Mouse (Mus musculus) brain, adult 2 months (tissue): ENCODE data around the gene Plk2.
"Not testable (repeated sequence)": the region's sequence is repeated elsewhere in the genome, so short reads cannot be mapped to it uniquely, and the experiment has no call there.

Source experiments
- DNase-seq: peaks from one replicate; pipeline ENCODE4 v3.0.0; 2011; ENCODE audit warnings: low read depth, low spot score

The Plk2 gene

DNA sequence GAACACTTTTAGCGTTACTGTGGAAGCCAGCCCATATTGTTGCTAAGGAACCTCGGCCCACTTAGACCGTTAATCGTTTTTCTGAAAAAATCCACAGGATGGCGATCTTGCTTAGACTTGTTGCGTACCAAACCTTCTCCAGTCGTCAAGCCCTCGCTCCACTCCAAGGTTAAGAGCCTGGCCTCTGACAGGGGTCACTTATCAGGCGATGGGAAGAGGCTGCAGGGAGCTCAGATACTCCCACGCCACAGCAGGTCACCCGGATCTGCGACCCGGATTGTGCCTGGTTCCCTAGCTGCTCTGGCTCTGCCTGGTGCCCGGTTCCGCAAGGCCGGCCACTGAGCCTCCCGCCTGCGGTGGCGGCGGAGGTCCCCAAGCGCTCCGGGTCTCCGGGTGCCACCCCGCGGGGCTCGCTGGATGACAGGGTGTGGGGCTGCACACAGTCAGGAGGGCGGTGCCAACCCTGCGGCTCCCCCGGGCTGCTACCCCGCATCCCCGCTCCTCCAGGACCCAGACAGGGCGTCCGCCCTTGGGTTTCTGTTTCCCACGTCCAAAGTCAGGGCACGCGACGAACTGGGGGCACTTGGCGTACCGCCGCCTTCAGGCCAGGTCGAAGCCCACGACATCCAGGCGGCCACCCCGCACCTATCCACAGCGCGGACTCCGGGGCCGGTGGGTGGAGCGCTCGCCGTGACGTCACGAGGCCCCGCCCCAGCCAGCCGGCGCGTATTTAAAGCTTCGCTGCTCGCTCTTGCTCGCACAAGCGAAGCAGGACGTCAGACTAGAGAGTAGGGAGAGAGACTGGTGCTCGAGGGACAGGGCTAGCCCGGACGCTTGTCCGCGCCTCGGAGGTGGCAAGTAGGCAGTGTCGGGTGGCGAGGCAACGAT, at the start of gene Plk2:
Gene Plk2 (plus strand): TSS at position 756 of the 888 bp plus-strand sequence.
- peak; percentile 96 for DNase-seq

DNA sequence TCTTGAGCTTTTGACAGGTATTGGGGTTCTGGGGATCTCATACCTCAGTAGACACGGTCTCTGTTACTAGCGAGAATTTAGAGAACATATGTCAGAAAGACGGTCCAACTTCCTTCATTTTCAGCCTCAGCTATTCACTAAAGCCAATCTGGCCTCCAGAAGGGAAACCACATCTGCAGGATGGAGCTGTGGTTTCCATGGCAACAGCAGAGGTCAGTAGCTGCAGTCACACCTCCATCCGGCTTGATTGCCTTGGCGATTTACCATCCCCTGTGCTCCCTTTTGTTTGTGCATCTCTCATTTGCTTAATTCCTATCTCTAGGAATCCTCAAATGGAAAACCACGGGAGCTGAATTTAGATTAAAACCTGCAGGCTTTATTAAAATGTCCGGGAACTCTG, 48.1 kb upstream of the Plk2 start:
- peak; percentile 55 for DNase-seq

DNA sequence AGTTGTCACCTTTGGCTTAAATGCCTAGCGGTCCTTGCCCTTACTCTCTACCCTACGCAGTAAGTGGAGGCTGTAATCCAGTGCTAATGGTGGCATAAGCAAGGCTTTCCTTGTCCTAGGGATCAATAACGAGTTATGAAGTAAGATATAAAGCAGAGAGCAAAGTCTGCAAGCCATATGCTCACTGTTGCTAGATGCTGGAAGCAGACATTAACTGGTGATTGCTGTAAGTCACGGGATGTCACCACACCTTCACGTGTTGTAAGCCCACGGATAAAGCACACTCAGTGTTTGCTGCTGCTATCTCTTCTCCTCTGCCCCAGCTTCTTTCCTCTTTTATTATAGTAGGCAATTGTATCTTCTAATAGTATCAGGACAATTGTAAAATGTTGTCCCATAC, 43.8 kb upstream of the Plk2 start:
- no peak for DNase-seq

DNA sequence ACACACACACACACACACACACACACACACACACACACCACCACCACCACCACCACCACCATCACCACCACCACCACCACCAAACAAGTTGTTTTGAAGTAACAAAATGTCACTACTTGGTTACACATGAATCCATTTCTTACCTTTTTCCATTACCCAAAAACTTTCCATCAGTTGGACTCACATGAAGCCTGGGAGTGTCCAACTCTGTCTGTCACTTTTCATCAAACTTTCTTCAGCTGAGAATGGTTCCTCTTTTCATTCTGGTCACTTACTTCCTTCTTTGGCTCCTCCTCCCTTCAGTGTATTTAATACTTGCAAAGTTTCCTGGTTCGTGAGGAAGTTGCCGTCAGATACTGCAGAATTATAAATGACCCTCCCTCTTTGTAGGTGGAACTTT, 37.9 kb upstream of the Plk2 start, which contains the start of gene Gapt:
Gene Gapt (minus strand): TSS at position 259 of the 400 bp plus-strand sequence.
- no peak for DNase-seq

DNA sequence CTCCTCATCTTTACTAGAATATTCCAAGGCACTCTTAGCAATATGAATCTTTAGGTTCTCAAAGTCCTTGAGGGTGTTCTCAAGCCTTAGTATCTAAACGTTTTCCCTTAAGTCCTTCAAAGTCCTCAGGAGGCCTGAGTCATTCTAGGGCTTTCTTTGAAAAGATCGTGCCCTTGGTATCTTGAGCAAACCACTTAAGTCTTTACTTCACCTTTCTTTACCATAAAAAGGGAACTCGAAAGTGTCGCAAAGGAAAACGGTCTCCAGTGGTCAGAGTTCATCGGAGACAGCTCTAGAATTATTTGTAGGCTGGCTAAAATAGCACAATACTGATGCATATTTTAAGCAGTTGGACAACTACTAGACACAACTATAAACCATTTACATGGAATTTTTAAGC, 31.1 kb upstream of the Plk2 start:
- no peak for DNase-seq

DNA sequence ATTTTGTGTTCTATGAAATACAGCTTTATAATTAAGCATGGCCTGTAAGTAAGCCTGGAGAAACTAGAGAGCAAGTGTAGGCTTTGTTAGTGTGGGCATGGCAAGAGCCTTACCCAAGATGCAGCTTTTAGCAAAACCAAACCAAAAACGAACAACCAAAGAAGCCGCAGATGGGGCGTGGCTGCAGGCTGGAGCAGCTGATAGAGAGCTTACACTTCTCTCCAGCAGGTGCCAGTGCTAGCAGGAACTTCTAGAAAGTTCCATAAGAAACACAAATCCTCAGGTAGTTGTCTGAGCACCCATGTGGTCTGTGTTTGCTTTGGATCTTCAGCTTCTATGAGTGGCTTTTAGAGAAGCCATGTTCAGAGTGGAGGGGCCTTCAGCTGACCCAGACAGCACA, 28.4 kb upstream of the Plk2 start:
- DNase-seq: no peak

DNA sequence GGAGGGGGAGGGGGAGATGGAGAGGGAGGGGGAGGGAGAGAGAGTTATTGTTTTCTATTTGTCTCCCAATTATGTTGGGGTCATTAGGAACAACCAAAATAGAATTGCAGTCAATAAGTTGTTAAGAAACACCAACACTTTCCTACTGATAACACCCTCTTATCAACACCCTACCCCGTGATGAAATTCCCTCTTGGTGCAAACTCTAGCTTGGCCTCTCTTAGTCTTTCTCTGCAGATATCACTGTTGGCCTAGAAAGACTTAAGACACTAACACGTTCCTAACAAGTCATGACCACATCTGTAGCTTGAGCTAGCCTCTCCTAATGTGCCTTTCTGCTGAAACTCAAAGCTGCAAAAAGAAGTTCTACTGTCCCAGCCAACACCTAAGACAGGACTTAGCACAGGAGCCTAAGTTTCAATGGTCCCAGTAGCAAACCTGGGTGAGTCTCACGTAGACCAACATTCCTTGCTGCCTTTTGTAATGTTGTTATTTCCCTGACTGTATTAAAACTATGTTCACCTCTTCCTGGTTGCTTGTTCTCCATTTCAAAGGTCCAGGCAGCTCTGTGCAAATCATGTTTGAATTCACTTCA, 26.8 kb upstream of the Plk2 start:
- no peak for DNase-seq

DNA sequence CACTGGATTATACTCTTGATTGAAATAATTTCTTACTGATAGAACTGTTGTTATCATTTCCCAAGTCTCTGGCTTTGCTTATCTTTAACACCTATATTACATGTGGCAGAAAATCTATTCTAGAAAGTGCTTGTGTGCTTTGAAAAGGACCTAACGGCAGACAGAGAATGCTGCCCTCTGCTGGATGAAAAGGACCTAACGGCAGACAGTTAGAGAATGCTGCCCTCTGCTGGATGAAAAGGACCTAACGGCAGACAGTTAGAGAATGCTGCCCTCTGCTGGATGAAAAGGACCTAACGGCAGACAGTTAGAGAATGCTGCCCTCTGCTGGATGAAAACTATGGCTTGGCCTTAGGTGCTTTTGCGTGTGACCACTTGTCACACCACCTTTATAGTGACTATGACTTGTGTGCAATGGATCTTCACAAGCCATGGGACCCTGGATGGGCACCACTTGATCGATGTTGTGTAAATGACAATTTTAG, 26.2 kb upstream of the Plk2 start:
- DNase-seq: peak; percentile 88

DNA sequence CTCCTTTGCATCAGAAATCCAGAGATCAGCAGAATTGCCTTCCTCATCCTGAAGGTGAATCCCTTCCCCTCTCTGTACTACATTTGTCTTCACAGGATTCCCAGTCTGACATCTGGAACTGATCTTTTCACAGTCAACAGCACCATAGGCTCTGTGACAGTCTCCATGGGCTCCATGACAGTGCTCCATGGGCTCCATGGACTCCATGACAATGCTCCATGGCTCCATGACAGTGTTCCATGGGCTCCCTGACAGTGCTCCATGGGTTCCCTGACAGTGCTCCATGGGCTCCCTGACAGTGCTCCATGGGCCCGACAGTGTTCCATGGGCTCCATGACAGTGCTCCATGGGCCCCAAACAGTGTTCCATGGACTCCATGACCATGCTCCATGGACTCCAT, 25.2 kb upstream of the Plk2 start:
- DNase-seq: no peak

DNA sequence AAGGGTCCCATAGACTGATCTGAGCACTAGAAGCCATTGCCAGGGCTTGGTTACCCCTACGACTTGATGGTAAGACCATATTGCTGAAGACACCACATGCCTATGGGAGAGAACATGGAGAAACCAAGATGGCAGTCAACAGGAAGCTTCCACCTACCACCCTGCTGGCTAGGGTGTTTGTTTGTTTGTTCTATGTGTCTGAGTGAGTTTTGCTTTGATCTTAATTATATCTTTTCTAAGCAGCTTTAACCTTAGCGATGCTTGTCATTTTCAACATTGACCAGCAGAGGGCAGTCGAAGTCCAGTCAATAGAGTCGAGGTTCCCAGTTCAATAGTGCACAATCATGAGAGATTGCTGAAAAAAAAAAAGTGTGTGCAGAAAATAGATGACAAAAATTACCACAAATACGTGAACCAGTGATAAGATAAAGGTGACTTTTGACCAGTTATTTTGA, 12.4 kb upstream of the Plk2 start:
- peak; percentile 81 for DNase-seq

DNA sequence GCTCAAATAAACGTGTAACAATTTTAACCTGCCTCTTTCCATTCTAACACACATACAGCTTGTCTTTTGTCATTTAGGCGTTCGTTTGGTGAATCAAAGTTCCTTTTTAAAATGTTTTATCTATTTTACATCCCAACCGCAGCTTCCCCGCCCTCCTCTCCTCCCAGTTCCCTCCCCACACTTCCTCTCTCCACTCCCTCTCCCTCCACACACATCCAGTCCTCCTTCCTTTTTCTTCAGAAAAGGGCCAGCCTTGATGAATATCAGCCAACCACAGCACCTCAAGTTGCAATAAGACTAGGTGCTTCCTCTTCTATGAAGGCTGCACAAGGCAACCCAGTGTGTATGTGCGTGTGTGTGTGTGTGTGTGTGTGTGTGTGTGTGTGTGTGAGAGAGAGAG, 10.3 kb upstream of the Plk2 start:
- no peak for DNase-seq

DNA sequence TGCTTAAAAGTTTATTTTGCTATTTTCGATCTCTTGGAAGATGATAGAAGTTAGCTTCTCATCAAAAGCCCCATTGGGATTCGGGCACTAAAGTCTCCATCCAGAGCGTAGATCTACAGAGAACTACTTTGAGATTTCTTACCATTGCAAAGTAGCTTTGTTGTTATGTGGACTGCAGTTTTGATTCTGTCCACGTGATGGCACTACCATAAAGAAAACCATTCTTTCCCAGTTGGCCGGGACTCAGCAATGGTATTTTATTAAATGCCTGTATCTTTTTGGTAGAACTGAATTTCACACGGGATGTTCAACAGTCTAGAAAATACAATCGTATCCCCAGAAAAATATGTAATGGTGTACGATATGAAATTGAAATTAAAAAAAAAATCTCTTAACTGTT, 2.6 kb upstream of the Plk2 start:
- DNase-seq: peak; percentile 87

DNA sequence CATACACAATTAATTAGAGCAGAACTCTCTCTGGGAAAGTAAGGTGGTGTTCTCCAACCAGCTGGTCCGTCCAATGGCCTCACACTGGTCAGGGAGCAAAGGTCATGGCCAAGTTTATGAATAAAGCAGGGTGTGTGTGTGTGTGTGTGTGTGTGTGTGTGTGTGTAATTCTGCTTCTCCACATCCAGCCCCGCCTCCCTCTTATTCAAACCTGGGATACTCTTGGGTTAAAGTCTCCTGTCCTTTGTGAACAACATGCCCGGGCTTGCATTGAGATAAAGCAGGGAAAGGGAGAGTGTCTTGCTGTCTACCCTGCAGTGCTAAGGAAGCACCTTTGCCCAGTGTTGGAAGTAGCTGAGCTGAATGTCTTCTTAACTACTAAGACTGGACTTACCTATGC, 2.2 kb upstream of the Plk2 start:
- DNase-seq: no peak

DNA sequence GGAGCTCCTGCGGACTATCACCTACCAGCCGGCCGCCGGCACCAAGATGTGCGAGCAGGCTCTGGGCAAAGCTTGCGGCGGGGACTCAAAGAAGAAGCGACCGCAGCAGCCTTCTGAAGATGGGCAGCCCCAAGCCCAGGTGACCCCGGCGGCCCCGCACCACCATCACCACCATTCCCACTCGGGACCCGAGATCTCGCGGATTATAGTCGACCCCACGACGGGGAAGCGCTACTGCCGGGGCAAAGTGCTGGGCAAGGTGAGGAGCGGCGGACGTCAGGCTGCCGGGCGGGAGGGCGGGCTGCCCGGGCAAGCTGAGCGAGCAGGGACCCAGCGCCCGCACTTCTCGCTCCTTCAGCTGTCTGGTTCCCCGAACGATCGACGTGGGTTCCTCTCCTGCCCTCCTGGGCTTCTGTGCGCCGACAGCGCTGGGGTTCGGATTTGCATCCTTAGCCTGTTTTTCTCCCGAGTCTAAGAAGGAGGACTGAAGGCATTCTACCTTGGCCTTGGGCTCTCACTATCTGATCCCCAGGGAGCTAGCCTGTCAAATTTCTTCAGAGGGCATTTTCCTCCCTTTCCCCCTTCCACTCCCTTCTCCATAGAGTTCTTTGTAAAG, 441 bp downstream of the Plk2 start:
- peak; percentile 47 for DNase-seq

DNA sequence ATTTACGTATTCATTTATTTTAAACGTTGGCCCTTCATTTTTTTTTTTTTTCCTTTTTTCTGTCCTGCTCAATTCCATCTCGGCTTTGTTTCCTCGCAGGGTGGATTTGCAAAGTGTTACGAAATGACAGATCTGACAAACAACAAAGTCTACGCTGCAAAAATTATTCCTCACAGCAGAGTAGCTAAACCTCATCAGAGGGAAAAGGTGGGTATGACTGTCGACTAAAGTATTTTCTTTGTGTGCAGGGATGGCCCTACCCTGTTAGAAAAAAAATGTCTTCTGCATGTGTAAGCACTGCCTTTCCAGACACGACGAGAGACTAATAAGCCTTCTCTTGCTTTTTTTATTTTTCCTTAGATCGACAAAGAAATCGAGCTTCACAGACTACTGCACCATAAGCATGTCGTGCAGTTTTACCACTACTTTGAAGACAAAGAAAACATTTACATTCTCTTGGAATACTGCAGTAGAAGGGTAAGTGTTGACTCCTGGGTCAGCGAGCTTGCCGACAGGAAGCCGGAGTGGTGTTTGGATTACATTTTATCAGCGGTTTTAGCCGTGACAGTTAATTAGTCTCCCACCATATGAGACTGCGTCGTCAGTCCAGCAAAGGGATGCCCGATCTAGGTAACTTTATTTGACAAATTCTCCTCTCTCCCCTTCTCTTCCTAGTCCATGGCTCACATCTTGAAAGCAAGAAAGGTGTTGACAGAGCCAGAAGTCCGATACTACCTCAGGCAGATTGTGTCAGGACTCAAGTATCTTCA, 1.3 kb downstream of the Plk2 start:
- DNase-seq: peak; percentile 26

DNA sequence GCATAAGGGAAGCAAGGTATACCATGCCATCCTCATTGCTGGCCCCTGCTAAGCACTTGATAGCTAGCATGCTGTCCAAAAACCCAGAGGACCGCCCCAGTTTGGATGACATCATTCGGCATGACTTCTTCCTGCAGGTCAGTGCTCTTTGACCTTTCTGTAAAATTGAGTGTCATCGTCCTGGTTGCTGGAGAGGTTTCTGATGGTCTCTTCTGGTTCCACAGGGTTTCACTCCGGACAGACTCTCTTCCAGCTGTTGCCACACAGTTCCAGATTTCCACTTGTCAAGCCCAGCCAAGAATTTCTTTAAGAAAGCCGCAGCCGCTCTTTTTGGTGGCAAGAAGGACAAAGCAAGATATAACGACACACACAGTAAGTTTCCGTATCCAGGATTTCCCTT, 2.9 kb downstream of the Plk2 start:
- DNase-seq: no peak

DNA sequence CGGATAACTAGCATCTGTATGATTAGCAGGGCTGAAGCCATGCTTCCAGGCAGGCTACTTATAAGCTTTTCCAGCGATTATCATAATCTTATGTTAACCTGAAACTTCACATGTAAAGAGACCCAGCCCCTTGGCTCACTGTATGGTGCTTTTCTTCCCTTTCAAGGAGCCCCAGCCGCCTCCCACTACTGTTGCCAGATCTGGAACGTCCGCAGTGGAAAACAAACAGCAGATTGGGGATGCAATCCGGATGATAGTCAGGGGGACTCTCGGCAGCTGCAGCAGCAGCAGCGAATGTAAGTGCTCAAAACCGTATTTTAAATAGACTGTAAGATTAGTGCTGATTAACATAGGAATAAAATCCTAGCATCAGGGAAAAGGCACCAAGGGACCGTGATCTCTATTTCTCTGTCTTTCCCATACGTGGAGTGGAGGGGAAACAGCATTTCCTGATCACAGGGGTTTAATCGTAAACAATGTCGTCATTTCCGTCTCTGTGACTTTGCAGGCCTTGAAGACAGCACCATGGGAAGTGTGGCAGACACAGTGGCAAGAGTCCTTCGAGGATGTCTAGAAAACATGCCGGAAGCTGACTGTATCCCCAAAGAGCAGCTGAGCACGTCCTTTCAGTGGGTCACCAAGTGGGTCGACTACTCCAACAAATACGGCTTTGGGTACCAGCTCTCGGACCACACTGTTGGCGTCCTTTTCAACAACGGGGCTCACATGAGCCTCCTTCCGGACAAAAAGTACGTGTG, 3.8 kb downstream of the Plk2 start:
- peak; percentile 37 for DNase-seq

DNA sequence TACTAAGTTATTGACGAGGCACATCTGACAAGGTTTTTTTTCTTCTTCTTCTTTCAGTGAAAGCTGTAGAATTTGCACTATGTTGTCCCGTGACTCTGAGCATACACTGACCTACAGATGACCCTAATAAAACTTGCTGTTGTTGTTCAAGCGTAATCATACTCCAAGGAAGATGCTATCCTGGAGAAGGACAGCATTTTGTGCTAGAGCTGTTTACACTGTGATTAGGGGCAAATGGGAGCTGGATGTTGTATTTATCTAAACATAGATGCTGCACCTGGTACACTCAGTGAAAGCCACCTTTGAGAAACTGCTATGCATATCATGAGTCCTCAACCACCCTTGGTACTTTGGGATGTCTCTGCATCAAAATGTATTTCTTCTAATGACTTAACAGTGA, 6.6 kb downstream of the Plk2 start:
- DNase-seq: no peak

DNA sequence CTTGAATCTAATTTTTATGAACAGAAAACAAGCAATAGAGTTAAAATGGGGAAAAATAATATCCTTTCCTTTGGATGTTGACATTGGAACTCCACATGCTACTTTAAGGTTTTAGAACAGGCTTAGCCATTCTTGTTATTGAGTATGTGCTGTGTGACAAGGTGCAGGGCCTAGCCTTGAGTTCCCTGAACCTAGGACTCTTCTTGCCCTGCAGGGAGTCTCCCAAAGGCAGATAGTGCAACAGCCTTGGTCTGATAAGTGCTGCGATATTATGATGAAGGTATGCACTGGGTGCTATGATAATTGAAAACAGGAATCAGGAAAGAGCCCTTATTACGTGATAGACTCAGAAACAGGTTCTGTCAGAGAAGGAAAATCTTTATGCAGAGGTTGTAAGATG, 7.0 kb downstream of the Plk2 start:
- no peak for DNase-seq

DNA sequence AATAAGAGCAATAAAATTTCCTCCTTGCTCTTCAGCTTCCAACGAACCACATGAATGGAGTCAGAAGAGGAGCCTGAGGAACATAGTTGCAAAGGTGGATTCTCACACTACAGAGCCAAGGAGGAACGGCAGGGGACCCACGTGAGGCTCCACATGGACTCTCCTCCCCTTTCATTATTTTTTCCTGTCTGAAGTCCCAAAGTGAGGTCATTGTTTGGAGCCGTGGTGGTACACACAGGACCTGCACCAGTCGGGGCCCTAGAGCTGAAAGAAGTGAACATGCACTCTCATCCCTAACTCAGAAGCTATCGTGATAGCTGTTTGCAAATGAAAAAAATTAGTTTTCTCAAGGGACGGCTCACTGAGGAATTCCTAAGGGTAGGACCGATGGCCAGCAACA, 9.2 kb downstream of the Plk2 start:
- no peak for DNase-seq

DNA sequence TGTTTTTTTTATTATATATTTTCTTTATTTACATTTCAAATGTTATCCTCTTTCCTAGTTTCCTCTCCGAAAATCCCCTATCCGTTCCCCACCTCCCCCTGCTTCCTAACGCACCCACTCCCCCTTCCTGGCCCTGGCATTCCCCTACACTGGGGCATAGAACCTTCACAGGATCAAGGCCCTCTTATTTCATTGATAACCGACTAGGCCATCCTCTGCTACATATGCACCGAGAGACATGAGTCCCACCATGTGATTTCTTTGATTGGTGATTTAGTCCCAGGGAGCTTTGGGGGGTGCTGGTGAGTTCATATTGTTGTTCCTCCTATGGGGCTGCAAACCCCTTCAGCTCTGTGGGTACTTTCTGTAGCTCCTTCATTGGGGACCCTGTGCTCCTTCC, 9.8 kb downstream of the Plk2 start:
- not testable (repeated sequence) for DNase-seq
